Mouse (Mus musculus) erythroblast, embryonic 14.5 days (primary cell): ENCODE data around the gene Pacrg. TPM values are rescaled to one million over a fixed set of nuclear protein-coding genes. Genes with fewer than 3 reads are reported as not detected.

Experiments
- H3K27me3 ChIP-seq: 2 replicates; pipeline ENCODE4 v1.6.1; 2012; ENCODE audit warnings: inconsistent platforms; ENCODE audit not compliant: control insufficient read depth
- H3K36me3 ChIP-seq: 2 replicates; pipeline ENCODE4 v1.6.1; 2012; ENCODE audit warnings: mild to moderate bottlenecking, inconsistent platforms; ENCODE audit not compliant: control insufficient read depth
- H3K4me1 ChIP-seq: 2 replicates; pipeline ENCODE4 v1.6.1; 2012; ENCODE audit warnings: inconsistent platforms; ENCODE audit not compliant: control insufficient read depth
- H3K4me3 ChIP-seq: replicated peaks from 2 replicates; pipeline ENCODE3; 2012; ENCODE audit warnings: moderate library complexity, mild to moderate bottlenecking, inconsistent platforms
- H3K9me3 ChIP-seq: 2 replicates; pipeline ENCODE4 v1.6.1; 2012; ENCODE audit warnings: low read length, inconsistent platforms, mixed read lengths; ENCODE audit not compliant: control insufficient read depth
- GATA1 ChIP-seq: IDR thresholded peaks from 2 replicates; pipeline ENCODE4 v1.6.1; 2012; ENCODE audit warnings: low read length, inconsistent platforms, mixed read lengths
- TAL1 ChIP-seq: IDR thresholded peaks from 3 replicates; pipeline ENCODE4 v1.6.1; 2012; ENCODE audit warnings: low read length, inconsistent platforms, mixed read lengths
- polyA plus RNA-seq: library from polyadenylated mRNA; stranded (reverse); fragments of >175 nt; gene quantifications from 2 replicates; pipeline ENCODE4 v1.2.3, GENCODE M21; 2012

Gene Pacrg
- polyA plus RNA-seq, 1 experiment, result not detected

DNA sequence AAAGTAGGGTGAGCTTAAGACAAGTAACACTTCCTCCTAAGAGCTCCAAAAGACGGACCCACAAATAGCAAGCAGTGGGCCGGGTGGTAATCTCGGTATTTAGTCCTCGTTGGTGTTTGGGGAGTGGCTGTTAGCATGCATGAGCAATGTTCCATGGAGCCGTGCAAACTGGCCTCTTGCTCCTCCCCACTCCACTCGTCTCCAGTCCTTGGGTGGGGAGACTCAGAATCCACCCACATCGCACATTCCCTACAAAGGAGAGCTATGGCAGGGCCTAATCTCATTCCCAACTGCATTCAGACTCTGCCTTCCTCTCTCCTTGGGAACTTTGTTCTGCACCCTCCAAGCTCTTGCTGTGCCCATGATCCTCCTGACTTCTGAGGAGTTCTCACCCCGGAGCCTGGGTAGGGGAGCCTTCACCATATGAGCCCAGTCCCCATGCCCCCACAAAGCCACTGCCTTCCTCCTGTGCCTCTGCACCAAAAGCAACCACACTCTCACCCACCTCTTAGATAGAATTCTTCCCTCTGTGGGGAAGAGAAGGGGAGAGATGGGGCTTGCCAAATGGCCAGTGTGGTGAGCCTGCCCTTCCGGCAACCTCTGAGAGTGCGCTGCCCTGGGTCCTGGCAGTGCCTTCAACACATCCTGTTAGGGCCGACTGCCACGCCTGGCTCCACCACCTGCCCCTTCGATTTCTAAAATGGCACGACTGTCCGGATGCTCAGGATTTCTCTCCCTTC is 289.2 kb downstream of the Pacrg start:
- Histone ChIP-seq H3K9me3 (no peaks in the 10 kb centered on the region), H3K36me3 (no peaks in the 10 kb centered on the region), H3K27me3 (no peaks in the 10 kb centered on the region), H3K4me1 (no peaks in the 10 kb centered on the region), H3K4me3 (no peak overlapping the region)
- no peak for TF ChIP-seq GATA1
- no peak for TF ChIP-seq TAL1

- no peaks in the 10 kb centered on the region for H3K36me3 ChIP-seq
- H3K4me3 ChIP-seq, result no peak overlapping the region
- no peak for TF ChIP-seq GATA1
- TF ChIP-seq TAL1, result no peak
- H3K27me3 ChIP-seq, result no peaks in the 10 kb centered on the region
- H3K4me1 ChIP-seq, result no peaks in the 10 kb centered on the region
- no peaks in the 10 kb centered on the region for H3K9me3 ChIP-seq
These were observed 290.3 kb downstream of the Pacrg start for GRCm38 (mm10) chr17:10549825-10550224.

DNA sequence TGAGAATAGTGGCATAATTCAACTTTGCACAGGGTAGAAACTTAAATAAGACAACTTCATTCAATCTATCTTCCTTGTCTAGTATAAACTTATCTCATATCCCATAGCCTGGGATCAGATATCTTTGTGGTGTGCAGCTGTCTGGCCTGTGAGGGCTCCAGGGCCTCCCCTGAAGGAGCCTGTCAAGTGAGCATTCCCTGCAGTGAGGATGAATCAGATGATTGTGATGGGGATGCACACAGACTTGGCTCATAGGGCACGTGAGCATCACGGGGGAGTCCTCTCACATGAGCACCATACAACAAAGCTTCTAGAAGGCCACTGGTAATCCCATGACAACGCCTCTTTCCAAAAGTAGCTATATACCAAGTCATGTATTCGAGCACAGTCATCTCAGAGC is 291.1 kb downstream of the Pacrg start:
- TF ChIP-seq GATA1 (no peak), TAL1 (no peak)
- Histone ChIP-seq H3K9me3 (no peaks in the 10 kb centered on the region), H3K36me3 (no peaks in the 10 kb centered on the region), H3K27me3 (no peaks in the 10 kb centered on the region), H3K4me1 (no peaks in the 10 kb centered on the region), H3K4me3 (no peak overlapping the region)

GRCm38 (mm10) chr17:10540772-10541171 is 299.3 kb downstream of the Pacrg start:
- no peaks in the 10 kb centered on the region for H3K9me3 ChIP-seq
- H3K27me3 ChIP-seq, result no peaks in the 10 kb centered on the region
- no peaks in the 10 kb centered on the region for H3K36me3 ChIP-seq
- no peak overlapping the region for H3K4me3 ChIP-seq
- H3K4me1 ChIP-seq, result no peaks in the 10 kb centered on the region
- TF ChIP-seq TAL1 (no peak), GATA1 (no peak)

DNA sequence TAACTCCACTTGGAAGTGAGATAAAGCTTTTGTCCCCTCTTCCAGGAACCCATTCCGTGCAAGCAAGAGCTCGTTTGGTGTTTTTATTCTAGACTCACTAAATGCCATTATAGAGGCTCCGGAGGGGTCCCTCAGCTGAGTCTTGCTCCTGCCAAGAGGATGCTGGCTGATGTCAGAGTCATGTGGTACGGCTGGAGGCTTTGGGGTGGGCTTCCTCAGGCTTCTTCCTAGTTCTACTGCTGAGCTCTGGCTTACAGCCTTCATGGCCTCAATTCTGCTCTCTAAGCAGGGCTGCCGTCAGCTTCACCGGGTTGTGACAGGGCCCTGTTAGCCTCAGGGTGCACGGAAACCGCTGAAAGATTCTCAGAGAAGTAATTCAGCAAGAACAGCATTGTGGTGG is 305.9 kb downstream of the Pacrg start:
- H3K27me3 ChIP-seq, result no peaks in the 10 kb centered on the region
- no peak for TF ChIP-seq GATA1
- TF ChIP-seq TAL1, result no peak
- H3K36me3 ChIP-seq, result no peaks in the 10 kb centered on the region
- H3K9me3 ChIP-seq, result no peaks in the 10 kb centered on the region
- H3K4me1 ChIP-seq, result no peaks in the 10 kb centered on the region
- H3K4me3 ChIP-seq, result no peak overlapping the region

GRCm38 (mm10) chr17:10533461-10533860 is 306.6 kb downstream of the Pacrg start:
- Histone ChIP-seq H3K36me3 (no peaks in the 10 kb centered on the region), H3K9me3 (no peaks in the 10 kb centered on the region), H3K4me3 (no peak overlapping the region), H3K4me1 (no peaks in the 10 kb centered on the region), H3K27me3 (no peaks in the 10 kb centered on the region)
- TF ChIP-seq TAL1, result no peak
- no peak for TF ChIP-seq GATA1

- Histone ChIP-seq H3K36me3 (no peaks in the 10 kb centered on the region), H3K9me3 (no peaks in the 10 kb centered on the region), H3K4me3 (no peak overlapping the region), H3K4me1 (no peaks in the 10 kb centered on the region), H3K27me3 (no peaks in the 10 kb centered on the region)
- TF ChIP-seq GATA1 (no peak), TAL1 (no peak)
These were observed 309.1 kb downstream of the Pacrg start for GRCm38 (mm10) chr17:10531024-10531423.

DNA sequence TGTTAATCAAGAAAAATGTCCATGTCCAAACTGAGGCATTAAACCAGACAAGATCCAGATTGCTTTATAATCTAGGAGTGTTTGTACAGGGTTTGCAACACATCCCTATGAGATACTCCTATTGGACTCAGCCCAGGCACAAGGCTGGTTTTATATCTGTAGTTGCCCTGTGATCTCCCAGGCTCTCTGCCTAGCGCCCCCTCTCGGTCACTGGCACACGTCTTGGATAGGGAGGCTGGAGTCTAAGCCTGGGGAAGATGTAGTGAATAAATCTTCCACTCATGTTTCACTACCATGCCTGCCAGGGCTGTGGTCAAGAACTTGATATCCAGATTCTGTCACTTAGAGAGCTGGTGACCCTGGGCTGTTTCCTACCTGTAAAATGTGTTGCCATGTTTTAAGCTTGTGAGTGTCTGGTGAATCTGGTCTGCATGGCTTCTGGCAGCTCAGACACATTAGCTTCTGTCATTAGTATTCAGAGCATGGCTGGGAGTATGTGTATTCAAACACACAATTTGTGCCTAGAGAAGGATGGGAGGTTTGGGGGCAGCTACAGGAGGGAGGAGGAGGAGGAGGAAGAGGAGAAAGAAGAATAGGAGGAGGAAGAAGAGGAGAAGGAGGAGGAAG is 310.7 kb downstream of the Pacrg start:
- Histone ChIP-seq H3K4me1 (no peaks in the 10 kb centered on the region), H3K27me3 (no peaks in the 10 kb centered on the region), H3K4me3 (no peak overlapping the region), H3K36me3 (no peaks in the 10 kb centered on the region), H3K9me3 (no peaks in the 10 kb centered on the region)
- TF ChIP-seq TAL1 (no peak), GATA1 (no peak)

DNA sequence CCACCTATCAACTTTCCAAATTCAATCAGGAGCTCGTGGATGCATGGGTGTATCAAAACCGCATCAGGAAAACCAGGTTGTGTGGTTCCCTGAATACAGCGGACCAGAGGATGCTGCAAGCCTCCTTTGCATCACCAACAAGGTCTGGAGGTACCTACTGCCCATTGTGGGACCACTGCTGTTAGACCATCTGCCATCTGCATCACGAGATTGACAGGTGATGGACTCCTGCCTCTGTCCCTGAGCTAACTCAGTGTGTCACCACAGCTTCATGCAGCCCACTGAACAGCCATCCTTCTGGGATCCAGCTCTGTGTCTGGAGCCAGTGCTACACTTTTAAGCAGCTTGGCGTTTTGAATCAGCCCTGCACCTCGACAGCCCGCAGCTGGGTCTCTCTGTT is 318.8 kb downstream of the Pacrg start:
- Histone ChIP-seq H3K27me3 (no peaks in the 10 kb centered on the region), H3K4me3 (no peak overlapping the region), H3K9me3 (no peaks in the 10 kb centered on the region), H3K36me3 (no peaks in the 10 kb centered on the region), H3K4me1 (no peaks in the 10 kb centered on the region)
- no peak for TF ChIP-seq GATA1
- TF ChIP-seq TAL1, result no peak
